Mouse (Mus musculus) ES-E14 (cell line): ENCODE results near the gene Srgap1.

Source experiments
- CHD2 ChIP-seq: IDR thresholded peaks from 2 replicates; pipeline ENCODE4 v1.6.1; 2014; ENCODE audit warnings: mild to moderate bottlenecking, low read depth, low read length, inconsistent platforms
- HCFC1 ChIP-seq: IDR thresholded peaks from 2 replicates; pipeline ENCODE4 v1.6.1; 2012; ENCODE audit warnings: low read length, inconsistent platforms, borderline replicate concordance; ENCODE audit not compliant: insufficient read depth
- ZC3H11A ChIP-seq: IDR thresholded peaks from 2 replicates; pipeline ENCODE4 v1.6.1; 2012; ENCODE audit warnings: low read depth, mild to moderate bottlenecking, inconsistent platforms, low read length, borderline replicate concordance
- ZNF384 ChIP-seq: IDR thresholded peaks from 2 replicates; pipeline ENCODE4 v1.6.1; 2012; ENCODE audit warnings: low read depth, low read length, inconsistent platforms

DNA sequence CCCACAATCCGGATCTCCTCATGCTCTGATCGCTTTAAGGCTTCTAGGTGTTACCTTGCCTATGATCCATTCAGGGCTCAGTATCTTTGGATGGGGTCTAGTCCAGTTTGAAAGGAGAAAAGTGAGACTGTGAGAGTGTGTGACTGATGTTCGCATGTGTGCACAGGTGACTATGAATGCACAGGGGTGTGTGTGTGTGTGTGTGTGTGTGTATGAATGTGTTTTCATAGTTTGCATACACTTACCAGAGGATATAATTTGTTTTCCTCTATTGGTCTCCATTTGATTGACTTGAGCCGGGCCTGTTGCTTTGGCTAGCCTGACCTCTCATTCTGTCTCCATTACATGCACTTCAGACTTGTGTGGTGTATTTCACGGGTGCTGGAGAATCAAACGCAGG, 8.7 kb upstream of the Srgap1 start:
- TF ChIP-seq ZC3H11A (no peak), CHD2 (no peak), ZNF384 (no peak), HCFC1 (no peak)
